Mouse (Mus musculus): ENCODE measurements at regions not wholly inside any gene's neighbourhood (a gene's known extent, or its start where the extent isn't known, plus 50 kb on each side); places are given as distances from the start of the nearest gene placed in this dataset.

GRCm38 (mm10) chr4:62755237-62755900 is 195.7 kb downstream of the Rgs3 start:
- peak; percentile 68 for DNase-seq

- DNase-seq: no peak
Observed at GRCm38 (mm10) chr4:62756721-62757206, 197.1 kb downstream of the Rgs3 start.

- DNase-seq: peak; percentile 53
Observed at GRCm38 (mm10) chr4:62760748-62761604, 201.3 kb downstream of the Rgs3 start.

- DNase-seq: peak; percentile 94
Observed at GRCm38 (mm10) chr4:62761672-62762071, 202.0 kb downstream of the Rgs3 start.

- DNase-seq: peak; percentile 90
Observed at GRCm38 (mm10) chr4:62763990-62764389, 201.4 kb upstream of the Zfp618 start.

- no peak for DNase-seq
Observed at GRCm38 (mm10) chr4:62769469-62770234, 195.7 kb upstream of the Zfp618 start.

GRCm38 (mm10) chr4:62775005-62775609 is 190.3 kb upstream of the Zfp618 start:
- DNase-seq: no peak

- DNase-seq: no peak
Observed at GRCm38 (mm10) chr4:62776881-62777280, 188.5 kb upstream of the Zfp618 start.

GRCm38 (mm10) chr4:62777436-62777835 is 187.9 kb upstream of the Zfp618 start:
- no peak for DNase-seq

- no peak for DNase-seq
Observed at GRCm38 (mm10) chr4:62778621-62779020, 186.8 kb upstream of the Zfp618 start.

GRCm38 (mm10) chr4:62780409-62780808 is 185.0 kb upstream of the Zfp618 start:
- peak; percentile 93 for DNase-seq

GRCm38 (mm10) chr4:62780837-62781236 is 184.5 kb upstream of the Zfp618 start:
- no peak for DNase-seq

GRCm38 (mm10) chr4:62781309-62781800 is 184.0 kb upstream of the Zfp618 start:
- no peak for DNase-seq

- no peak for DNase-seq
Observed at GRCm38 (mm10) chr4:62785711-62786110, 179.7 kb upstream of the Zfp618 start.

- no peak for DNase-seq
Observed at GRCm38 (mm10) chr4:62789696-62790095, 175.7 kb upstream of the Zfp618 start.

- no peak for DNase-seq
Observed at GRCm38 (mm10) chr4:62793582-62793981, 171.8 kb upstream of the Zfp618 start.

- DNase-seq: no peak
Observed at GRCm38 (mm10) chr4:62795538-62795937, 169.8 kb upstream of the Zfp618 start.

- DNase-seq: no peak
Observed at GRCm38 (mm10) chr4:62799923-62800322, 165.4 kb upstream of the Zfp618 start.

- DNase-seq: no peak
Observed at GRCm38 (mm10) chr4:62805841-62806240, 159.5 kb upstream of the Zfp618 start.

GRCm38 (mm10) chr4:62806786-62807185 is 158.6 kb upstream of the Zfp618 start:
- no peak for DNase-seq

GRCm38 (mm10) chr4:62807926-62808552 is 157.3 kb upstream of the Zfp618 start:
- DNase-seq: no peak

- no peak for DNase-seq
Observed at GRCm38 (mm10) chr4:62808553-62808950, 156.8 kb upstream of the Zfp618 start.
